Mouse (Mus musculus) left cerebral cortex, postnatal 10 days (tissue): ENCODE data around the gene Hoxa5. TPM values are rescaled to one million over a fixed set of nuclear protein-coding genes. Genes with fewer than 3 reads are reported as not detected.

ENCODE experiments used
- DNase-seq, 2 experiments: peaks; one replicate each; pipeline ENCODE4 v3.0.0; 2021 to 2022; ENCODE audit warnings: low spot score in 2 of 2, mixed read lengths in 1 of 2; ENCODE audit errors: extremely low spot score in 1 of 2
- intact Hi-C: fragments of 180-260 bp; cut with DNase I; formaldehyde crosslinking; loops from one replicate; pipeline ENCODE4 v1.15.1; 2025
- total RNA-seq, 2 experiments: library from RNA; stranded (reverse); gene quantifications; 2 replicates each; pipeline ENCODE4 v1.2.3; 2021

Gene Hoxa5
- total RNA-seq, 2 experiments from 2014 or later = not detected

- no peak for DNase-seq
- intact Hi-C loops = no loop called here
Observed at GRCm38 (mm10) chr6:52190906-52191810, 13.2 kb downstream of the Hoxa5 start, which contains the start of gene Hoxa4. TSS of gene Hoxa4 (minus strand) at chr6:52191753.

- no peak for DNase-seq
- intact Hi-C loops = no loop called here
Observed at GRCm38 (mm10) chr6:52190410-52190809, 14.0 kb downstream of the Hoxa5 start.

- no peak for DNase-seq
- intact Hi-C loops = no loop called here
Observed at GRCm38 (mm10) chr6:52189909-52190308, 14.5 kb downstream of the Hoxa5 start.

GRCm38 (mm10) chr6:52189172-52189591 lies 15.2 kb downstream of the Hoxa5 start:
- no peak for DNase-seq
- intact Hi-C loops = no loop called here

- intact Hi-C loops = no loop called here
- no peak for DNase-seq
Observed at GRCm38 (mm10) chr6:52186500-52186899, 17.9 kb downstream of the Hoxa5 start.

GRCm38 (mm10) chr6:52185834-52186233 lies 18.6 kb downstream of the Hoxa5 start:
- intact Hi-C loops = no loop called here
- no peak for DNase-seq

- DNase-seq = no peak
- intact Hi-C loops = no loop called here
Observed at GRCm38 (mm10) chr6:52185222-52185621, 19.2 kb downstream of the Hoxa5 start.

GRCm38 (mm10) chr6:52184668-52185067 lies 19.7 kb downstream of the Hoxa5 start:
- intact Hi-C loops = no loop called here
- DNase-seq = no peak

- DNase-seq = no peak
- intact Hi-C loops = no loop called here
Observed at GRCm38 (mm10) chr6:52183311-52184080, 20.9 kb downstream of the Hoxa5 start.

- DNase-seq = no peak
- intact Hi-C loops = no loop called here
Observed at GRCm38 (mm10) chr6:52182793-52183192, 21.6 kb downstream of the Hoxa5 start.

- intact Hi-C loops = no loop called here
- no peak for DNase-seq
Observed at GRCm38 (mm10) chr6:52182030-52182429, 22.4 kb downstream of the Hoxa5 start.

GRCm38 (mm10) chr6:52180726-52181125 lies 23.7 kb downstream of the Hoxa5 start:
- no peak for DNase-seq

GRCm38 (mm10) chr6:52180213-52180710 lies 24.1 kb downstream of the Hoxa5 start:
- intact Hi-C loops = no loop called here
- DNase-seq = no peak

More at GRCm38 (mm10) chr6:52180726-52181125, 23.7 kb downstream of the Hoxa5 start:
- intact Hi-C loops = no loop called here

GRCm38 (mm10) chr6:52179690-52180089 lies 24.7 kb downstream of the Hoxa5 start:
- DNase-seq = no peak
- intact Hi-C loops = no loop called here

- no peak for DNase-seq
- intact Hi-C loops = no loop called here
Observed at GRCm38 (mm10) chr6:52178918-52179665, 25.3 kb downstream of the Hoxa5 start.

GRCm38 (mm10) chr6:52177806-52178205 lies 26.6 kb downstream of the Hoxa5 start:
- intact Hi-C loops = no loop called here
- DNase-seq = no peak

GRCm38 (mm10) chr6:52177061-52177735 lies 27.2 kb downstream of the Hoxa5 start, which contains the start of gene 5730596B20Rik:
TSS of gene 5730596B20Rik (plus strand) at chr6:52177498.
- no peak for DNase-seq
- intact Hi-C loops = no loop called here

GRCm38 (mm10) chr6:52176391-52176790 lies 28.0 kb downstream of the Hoxa5 start:
- no peak for DNase-seq
- intact Hi-C loops = no loop called here
